Mouse (Mus musculus): ENCODE measurements around the gene Vmn1r157. TPM values are rescaled to one million over a fixed set of nuclear protein-coding genes. Genes with fewer than 3 reads are reported as not detected.
"Not testable (repeated sequence)": the region's sequence is repeated elsewhere in the genome, so short reads cannot be mapped to it uniquely, and the experiment has no call there.

The Vmn1r157 gene
- polyA plus RNA-seq (2015; fragmentation: Nextera tagmentation; extraction: Ambion mirVana), result not detected in 2 replicates

DNA sequence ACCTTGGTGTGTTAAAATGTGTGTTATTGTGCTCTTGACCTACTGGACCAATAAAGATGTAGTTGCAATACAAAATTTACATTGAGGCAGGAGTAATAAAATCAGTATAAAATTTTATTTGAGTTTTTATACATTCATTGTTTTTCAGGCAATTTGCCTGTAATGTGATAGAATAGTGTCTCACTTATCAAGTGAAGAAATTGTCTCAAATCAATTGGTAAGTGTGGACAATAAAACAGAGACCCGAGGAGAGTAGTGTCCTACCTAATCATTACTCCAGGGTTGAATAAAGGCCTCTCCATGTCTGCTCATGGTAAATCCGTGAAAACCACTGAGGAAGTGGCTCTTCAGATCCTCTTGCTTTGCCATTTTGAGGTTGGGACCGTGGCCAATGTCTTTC is at the start of gene Vmn1r157:
TSS of gene Vmn1r157 (plus strand) at position 301 of the 400 bp plus-strand sequence.
- not testable (repeated sequence) for H3K9me3 ChIP-seq (ENCODE audit: control insufficient read depth, low read length); DNase-seq (ENCODE audit: low spot score); H3K27me3 ChIP-seq (ENCODE audit: control insufficient read depth, insufficient read depth, low read length); H3K27ac ChIP-seq (replicated peaks); H3K4me1 ChIP-seq (replicated peaks; ENCODE audit: control insufficient read depth, insufficient read depth); H3K4me3 ChIP-seq (ENCODE audit: low read depth, low read length); H3K9ac ChIP-seq (ENCODE audit: low read length); H3K36me3 ChIP-seq (ENCODE audit: control insufficient read depth, insufficient read depth, low read length); ATAC-seq (ENCODE audit: low FRiP score, low TSS enrichment); H3K4me2 ChIP-seq (replicated peaks; ENCODE audit: low read depth)
- 33% methylated on average over 2 of the region's 3 CpGs for WGBS

DNA sequence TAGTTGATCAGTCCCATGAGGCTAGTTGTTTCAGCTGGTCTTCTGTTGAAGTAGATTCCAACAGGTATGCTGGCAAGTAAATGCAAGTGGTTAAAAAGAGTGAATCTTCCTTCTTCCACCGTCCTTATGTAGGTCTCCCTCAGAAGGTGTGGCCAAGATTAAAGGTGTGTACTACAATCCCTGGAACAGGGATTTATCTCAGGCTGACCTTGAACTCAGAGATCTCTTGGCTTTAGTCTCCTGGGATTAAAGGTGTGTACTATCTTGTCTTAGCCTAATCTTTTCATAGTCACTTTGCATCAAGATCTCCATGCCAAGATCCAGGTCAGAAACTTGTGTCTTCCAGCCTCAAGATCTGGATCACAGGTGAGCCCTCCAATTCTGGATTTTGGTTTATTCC is 41.9 kb upstream of the Vmn1r157 start, which contains the start of gene Gm4567:
TSS of gene Gm4567 (minus strand) at position 101 of the 400 bp plus-strand sequence.
- ATAC-seq (ENCODE audit: low FRiP score, low TSS enrichment); H3K9me3 ChIP-seq (ENCODE audit: control insufficient read depth, low read length); H3K36me3 ChIP-seq (ENCODE audit: control insufficient read depth, insufficient read depth, low read length); H3K4me3 ChIP-seq (ENCODE audit: low read depth, low read length); DNase-seq (ENCODE audit: low spot score); H3K27ac ChIP-seq (replicated peaks); H3K9ac ChIP-seq (ENCODE audit: low read length); H3K4me2 ChIP-seq (replicated peaks; ENCODE audit: low read depth); H3K4me1 ChIP-seq (replicated peaks; ENCODE audit: control insufficient read depth, insufficient read depth); H3K27me3 ChIP-seq (ENCODE audit: control insufficient read depth, insufficient read depth, low read length): not testable (repeated sequence)
- no CpG with 5 or more reads among the region's 1 CpGs for WGBS

DNA sequence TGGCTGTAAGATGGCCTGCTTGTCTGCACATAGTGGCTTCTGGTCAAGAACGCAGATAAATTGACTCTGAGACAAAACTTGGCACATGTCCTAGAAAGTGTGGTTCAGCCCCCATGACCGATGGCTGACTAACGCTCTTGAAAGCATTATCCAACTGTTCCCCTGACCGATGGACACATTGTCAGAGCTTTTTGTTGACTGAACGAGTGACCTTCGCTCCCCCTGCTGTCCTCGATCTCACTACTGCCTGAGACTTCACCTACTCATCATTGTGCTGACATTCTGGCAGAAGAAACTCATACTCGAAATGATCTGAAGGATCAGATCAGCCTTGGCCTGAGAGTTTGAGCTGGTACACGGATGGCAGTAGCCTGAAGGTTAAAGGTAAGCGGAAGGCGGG is 14.5 kb downstream of the Vmn1r157 start:
- not testable (repeated sequence) for DNase-seq (ENCODE audit: low spot score); H3K27ac ChIP-seq (replicated peaks); H3K27me3 ChIP-seq (ENCODE audit: control insufficient read depth, insufficient read depth, low read length); H3K4me1 ChIP-seq (replicated peaks; ENCODE audit: control insufficient read depth, insufficient read depth); ATAC-seq (ENCODE audit: low FRiP score, low TSS enrichment); H3K9ac ChIP-seq (ENCODE audit: low read length); H3K4me3 ChIP-seq (ENCODE audit: low read depth, low read length); H3K4me2 ChIP-seq (replicated peaks; ENCODE audit: low read depth); H3K9me3 ChIP-seq (ENCODE audit: control insufficient read depth, low read length); H3K36me3 ChIP-seq (ENCODE audit: control insufficient read depth, insufficient read depth, low read length)
- WGBS, result 90% methylated on average over 2 of the region's 11 CpGs

DNA sequence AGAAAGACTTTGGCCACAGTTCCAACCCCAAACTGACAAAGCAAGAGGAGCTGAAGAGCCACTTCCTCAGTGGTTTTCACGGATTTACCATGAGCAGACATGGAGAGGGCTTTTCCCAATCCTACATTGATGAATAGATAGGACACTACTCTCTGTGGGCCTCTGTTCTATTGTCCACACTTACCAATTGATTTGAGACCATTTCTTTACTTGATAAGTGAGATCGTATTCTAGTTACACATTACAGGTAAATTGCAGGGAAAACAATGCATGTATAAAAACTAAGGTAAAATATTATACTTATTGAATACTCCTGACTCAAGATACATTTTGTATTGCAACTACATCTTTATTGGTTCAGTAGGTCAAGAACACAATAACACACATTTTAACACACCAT is 29.2 kb downstream of the Vmn1r157 start, which contains the start of gene Vmn1r158:
TSS of gene Vmn1r158 (minus strand) at position 101 of the 400 bp plus-strand sequence.
- not testable (repeated sequence) for H3K4me1 ChIP-seq (replicated peaks; ENCODE audit: control insufficient read depth, insufficient read depth); H3K27ac ChIP-seq (replicated peaks); H3K27me3 ChIP-seq (ENCODE audit: control insufficient read depth, insufficient read depth, low read length); H3K9me3 ChIP-seq (ENCODE audit: control insufficient read depth, low read length); DNase-seq (ENCODE audit: low spot score); ATAC-seq (ENCODE audit: low FRiP score, low TSS enrichment); H3K9ac ChIP-seq (ENCODE audit: low read length); H3K4me2 ChIP-seq (replicated peaks; ENCODE audit: low read depth); H3K36me3 ChIP-seq (ENCODE audit: control insufficient read depth, insufficient read depth, low read length); H3K4me3 ChIP-seq (ENCODE audit: low read depth, low read length)
- 51% methylated on average over 2 of the region's 2 CpGs for WGBS

Other genes starting within 250 kb of the Vmn1r157 start
- gene Vmn1r152, start 238.7 kb upstream of the Vmn1r157 start, polyA plus RNA-seq (2015; fragmentation: Nextera tagmentation; extraction: Ambion mirVana), result not detected in 2 replicates
- not detected in 2 replicates for gene Gm8677, start 226.8 kb upstream of the Vmn1r157 start, polyA plus RNA-seq (2015; fragmentation: Nextera tagmentation; extraction: Ambion mirVana)
- gene Gm4201, start 196.4 kb upstream of the Vmn1r157 start, polyA plus RNA-seq (2015; fragmentation: Nextera tagmentation; extraction: Ambion mirVana), result not detected in 2 replicates
- gene Gm4565, start 173.6 kb upstream of the Vmn1r157 start, polyA plus RNA-seq (2015; fragmentation: Nextera tagmentation; extraction: Ambion mirVana), result not detected in 2 replicates
- not detected in 2 replicates for gene Vmn1r155, start 103.7 kb upstream of the Vmn1r157 start, polyA plus RNA-seq (2015; fragmentation: Nextera tagmentation; extraction: Ambion mirVana)
- gene Gm8693, start 69.4 kb upstream of the Vmn1r157 start, polyA plus RNA-seq (2015; fragmentation: Nextera tagmentation; extraction: Ambion mirVana), result not detected in 2 replicates
- not detected in 2 replicates for gene Gm4567, start 42.0 kb upstream of the Vmn1r157 start, polyA plus RNA-seq (2015; fragmentation: Nextera tagmentation; extraction: Ambion mirVana)
- not detected in 2 replicates for gene Vmn1r158, start 29.1 kb downstream of the Vmn1r157 start, polyA plus RNA-seq (2015; fragmentation: Nextera tagmentation; extraction: Ambion mirVana)
- gene Vmn1r159, start 81.9 kb downstream of the Vmn1r157 start, polyA plus RNA-seq (2015; fragmentation: Nextera tagmentation; extraction: Ambion mirVana), result not detected in 2 replicates
- not detected in 2 replicates for gene Vmn1r160, start 109.5 kb downstream of the Vmn1r157 start, polyA plus RNA-seq (2015; fragmentation: Nextera tagmentation; extraction: Ambion mirVana)
- not detected in 2 replicates for gene Gm4214, start 223.0 kb downstream of the Vmn1r157 start, polyA plus RNA-seq (2015; fragmentation: Nextera tagmentation; extraction: Ambion mirVana)

Data from stomach, postnatal 0 days (tissue).